Mouse (Mus musculus): ENCODE results near the gene Alcam.

The Alcam gene

GRCm38 (mm10) chr16:52443055-52443454 lies 10.8 kb downstream of the Alcam start:
- DNase-seq (ENCODE audit: low spot score in 2 of 2): no peak

GRCm38 (mm10) chr16:52439600-52439999 lies 14.3 kb downstream of the Alcam start:
- DNase-seq (ENCODE audit: low spot score in 2 of 2): no peak

- DNase-seq (ENCODE audit: low spot score in 2 of 2): no peak
Measured at GRCm38 (mm10) chr16:52439007-52439406, 14.9 kb downstream of the Alcam start.

- no peak for DNase-seq (ENCODE audit: low spot score in 2 of 2)
Measured at GRCm38 (mm10) chr16:52438216-52438904, 15.5 kb downstream of the Alcam start.

- no peak for DNase-seq (ENCODE audit: low spot score in 2 of 2)
Measured at GRCm38 (mm10) chr16:52433189-52433588, 20.7 kb downstream of the Alcam start.

GRCm38 (mm10) chr16:52432072-52432471 lies 21.8 kb downstream of the Alcam start:
- DNase-seq (ENCODE audit: low spot score in 2 of 2): no peak

GRCm38 (mm10) chr16:52431590-52431989 lies 22.3 kb downstream of the Alcam start:
- DNase-seq (ENCODE audit: low spot score in 2 of 2): no peak

GRCm38 (mm10) chr16:52430073-52430472 lies 23.8 kb downstream of the Alcam start:
- DNase-seq (ENCODE audit: low spot score in 2 of 2): no peak

GRCm38 (mm10) chr16:52429661-52430060 lies 24.2 kb downstream of the Alcam start:
- no peak for DNase-seq (ENCODE audit: low spot score in 2 of 2)

- DNase-seq (ENCODE audit: low spot score in 2 of 2): no peak
Measured at GRCm38 (mm10) chr16:52428505-52428904, 25.4 kb downstream of the Alcam start.

- DNase-seq (ENCODE audit: low spot score in 2 of 2): no peak
Measured at GRCm38 (mm10) chr16:52418568-52419158, 35.2 kb downstream of the Alcam start.

- DNase-seq (ENCODE audit: low spot score in 2 of 2): no peak
Measured at GRCm38 (mm10) chr16:52417982-52418381, 35.9 kb downstream of the Alcam start.

- no peak for DNase-seq (ENCODE audit: low spot score in 2 of 2)
Measured at GRCm38 (mm10) chr16:52417146-52417545, 36.7 kb downstream of the Alcam start.

GRCm38 (mm10) chr16:52413714-52414113 lies 40.2 kb downstream of the Alcam start:
- no peak for DNase-seq (ENCODE audit: low spot score in 2 of 2)

GRCm38 (mm10) chr16:52406072-52406471 lies 47.8 kb downstream of the Alcam start:
- DNase-seq (ENCODE audit: low spot score in 2 of 2): no peak

GRCm38 (mm10) chr16:52405272-52405671 lies 48.6 kb downstream of the Alcam start:
- DNase-seq (ENCODE audit: low spot score in 2 of 2): no peak

- no peak for DNase-seq (ENCODE audit: low spot score in 2 of 2)
Measured at GRCm38 (mm10) chr16:52399112-52399511, 54.8 kb downstream of the Alcam start.

- DNase-seq (ENCODE audit: low spot score in 2 of 2): no peak
Measured at GRCm38 (mm10) chr16:52386781-52387300, 67.0 kb downstream of the Alcam start.

- DNase-seq (ENCODE audit: low spot score in 2 of 2): no peak
Measured at GRCm38 (mm10) chr16:52383456-52384185, 70.3 kb downstream of the Alcam start.

- no peak for DNase-seq (ENCODE audit: low spot score in 2 of 2)
Measured at GRCm38 (mm10) chr16:52378811-52379597, 74.9 kb downstream of the Alcam start.

GRCm38 (mm10) chr16:52376827-52377226 lies 77.0 kb downstream of the Alcam start:
- DNase-seq (ENCODE audit: low spot score in 2 of 2): no peak

- no peak for DNase-seq (ENCODE audit: low spot score in 2 of 2)
Measured at GRCm38 (mm10) chr16:52371956-52372355, 81.9 kb downstream of the Alcam start.

Measured in frontal cortex, postnatal 10 days (tissue).